Mouse (Mus musculus): ENCODE data around the gene P3h1. TPM values are rescaled to one million over a fixed set of nuclear protein-coding genes. Genes with fewer than 3 reads are reported as not detected.
A peak's percentile ranks its signal among the peaks of the same experiment; 100 is the strongest.
"Not testable (repeated sequence)": the region's sequence is repeated elsewhere in the genome, so short reads cannot be mapped to it uniquely, and the experiment has no call there.

P3h1 gene
- polyA plus RNA-seq, 1 experiment from 2014 or later, result 17.9 TPM

GRCm38 (mm10) chr4:119275226-119275625 lies 42.5 kb downstream of the P3h1 start:
- DNase-seq (ENCODE audit: low spot score) (no peak), ATAC-seq (ENCODE audit: low FRiP score) (no peak)
- Histone ChIP-seq H3K9ac (ENCODE audit: low read depth, low read length) (no peak overlapping the region), H3K4me3 (ENCODE audit: low read depth, low read length) (no peak overlapping the region), H3K36me3 (ENCODE audit: control insufficient read depth, insufficient read depth, low read length) (peaks cover 18% of the 10 kb centered on the region), H3K27me3 (ENCODE audit: control insufficient read depth, insufficient read depth, low read length) (no peaks in the 10 kb centered on the region), H3K4me2 (replicated peaks; ENCODE audit: low read depth, low read length) (no peak overlapping the region), H3K27ac (ENCODE audit: low read depth, low read length) (no peak overlapping the region), H3K9me3 (ENCODE audit: control insufficient read depth, low read length) (no peaks in the 10 kb centered on the region), H3K4me1 (replicated peaks; ENCODE audit: control insufficient read depth, insufficient read depth, low read length) (no peaks in the 10 kb centered on the region)
- WGBS, result 81% methylated on average over 2 of the region's 2 CpGs

- 73% methylated on average over 2 of the region's 2 CpGs for WGBS
- H3K4me3 ChIP-seq (ENCODE audit: low read depth, low read length), result no peak overlapping the region
- H3K4me1 ChIP-seq (replicated peaks; ENCODE audit: control insufficient read depth, insufficient read depth, low read length), result no peaks in the 10 kb centered on the region
- H3K27ac ChIP-seq (ENCODE audit: low read depth, low read length), result no peak overlapping the region
- no peaks in the 10 kb centered on the region for H3K27me3 ChIP-seq (ENCODE audit: control insufficient read depth, insufficient read depth, low read length)
- ATAC-seq (ENCODE audit: low FRiP score) (no peak), DNase-seq (ENCODE audit: low spot score) (no peak)
- no peak overlapping the region for H3K4me2 ChIP-seq (replicated peaks; ENCODE audit: low read depth, low read length)
- peaks cover 18% of the 10 kb centered on the region for H3K36me3 ChIP-seq (ENCODE audit: control insufficient read depth, insufficient read depth, low read length)
- no peak overlapping the region for H3K9ac ChIP-seq (ENCODE audit: low read depth, low read length)
- H3K9me3 ChIP-seq (ENCODE audit: control insufficient read depth, low read length), result no peaks in the 10 kb centered on the region
Observed at GRCm38 (mm10) chr4:119275726-119276125, 43.0 kb downstream of the P3h1 start.

- not testable (repeated sequence) for H3K27ac ChIP-seq (ENCODE audit: low read depth, low read length); H3K9ac ChIP-seq (ENCODE audit: low read depth, low read length); H3K9me3 ChIP-seq (ENCODE audit: control insufficient read depth, low read length); H3K27me3 ChIP-seq (ENCODE audit: control insufficient read depth, insufficient read depth, low read length); H3K4me1 ChIP-seq (replicated peaks; ENCODE audit: control insufficient read depth, insufficient read depth, low read length); DNase-seq (ENCODE audit: low spot score); H3K4me3 ChIP-seq (ENCODE audit: low read depth, low read length); ATAC-seq (ENCODE audit: low FRiP score); H3K4me2 ChIP-seq (replicated peaks; ENCODE audit: low read depth, low read length)
- 89% methylated on average over 15 of the region's 15 CpGs for WGBS
- peaks cover 24% of the 10 kb centered on the region for H3K36me3 ChIP-seq (ENCODE audit: control insufficient read depth, insufficient read depth, low read length)
Observed at GRCm38 (mm10) chr4:119278784-119279183, 46.1 kb downstream of the P3h1 start.

GRCm38 (mm10) chr4:119284861-119285260 lies 52.1 kb downstream of the P3h1 start:
- no peak overlapping the region for H3K4me3 ChIP-seq (ENCODE audit: low read depth, low read length)
- 92% methylated on average over 1 of the region's 1 CpGs for WGBS
- no peak overlapping the region for H3K27ac ChIP-seq (ENCODE audit: low read depth, low read length)
- no peak for DNase-seq (ENCODE audit: low spot score)
- no peaks in the 10 kb centered on the region for H3K9me3 ChIP-seq (ENCODE audit: control insufficient read depth, low read length)
- no peak overlapping the region for H3K9ac ChIP-seq (ENCODE audit: low read depth, low read length)
- H3K36me3 ChIP-seq (ENCODE audit: control insufficient read depth, insufficient read depth, low read length), result peaks cover 11% of the 10 kb centered on the region; the same call in 1 of the 2 replicates
- H3K4me2 ChIP-seq (replicated peaks; ENCODE audit: low read depth, low read length), result no peak overlapping the region
- H3K4me1 ChIP-seq (replicated peaks; ENCODE audit: control insufficient read depth, insufficient read depth, low read length), result no peaks in the 10 kb centered on the region
- no peak for ATAC-seq (ENCODE audit: low FRiP score)
- H3K27me3 ChIP-seq (ENCODE audit: control insufficient read depth, insufficient read depth, low read length), result no peaks in the 10 kb centered on the region

GRCm38 (mm10) chr4:119285336-119285735 lies 52.6 kb downstream of the P3h1 start:
- Histone ChIP-seq H3K9ac (ENCODE audit: low read depth, low read length) (no peak overlapping the region), H3K9me3 (ENCODE audit: control insufficient read depth, low read length) (no peaks in the 10 kb centered on the region), H3K4me3 (ENCODE audit: low read depth, low read length) (no peak overlapping the region), H3K27me3 (ENCODE audit: control insufficient read depth, insufficient read depth, low read length) (no peaks in the 10 kb centered on the region), H3K36me3 (ENCODE audit: control insufficient read depth, insufficient read depth, low read length) (peaks cover 11% of the 10 kb centered on the region; the same call in 1 of the 2 replicates), H3K27ac (ENCODE audit: low read depth, low read length) (no peak overlapping the region), H3K4me1 (replicated peaks; ENCODE audit: control insufficient read depth, insufficient read depth, low read length) (no peaks in the 10 kb centered on the region), H3K4me2 (replicated peaks; ENCODE audit: low read depth, low read length) (no peak overlapping the region)
- 89% methylated on average over 2 of the region's 2 CpGs for WGBS
- DNase-seq (ENCODE audit: low spot score), result no peak
- no peak for ATAC-seq (ENCODE audit: low FRiP score)

GRCm38 (mm10) chr4:119291921-119292320 lies 59.2 kb downstream of the P3h1 start:
- peak overlapping the region; percentile 78 for H3K4me2 ChIP-seq (replicated peaks; ENCODE audit: low read depth, low read length)
- H3K9ac ChIP-seq (ENCODE audit: low read depth, low read length), result no peak overlapping the region; the same call in 1 of the 2 replicates
- DNase-seq (ENCODE audit: low spot score) (no peak), ATAC-seq (ENCODE audit: low FRiP score) (no peak)
- H3K36me3 ChIP-seq (ENCODE audit: control insufficient read depth, insufficient read depth, low read length), result no peaks in the 10 kb centered on the region
- WGBS, result 91% methylated on average over 1 of the region's 1 CpGs
- H3K27ac ChIP-seq (ENCODE audit: low read depth, low read length), result no peak overlapping the region
- H3K27me3 ChIP-seq (ENCODE audit: control insufficient read depth, insufficient read depth, low read length), result no peaks in the 10 kb centered on the region
- H3K4me3 ChIP-seq (ENCODE audit: low read depth, low read length), result peak overlapping the region; percentile 80
- no peaks in the 10 kb centered on the region for H3K4me1 ChIP-seq (replicated peaks; ENCODE audit: control insufficient read depth, insufficient read depth, low read length)
- H3K9me3 ChIP-seq (ENCODE audit: control insufficient read depth, low read length), result no peaks in the 10 kb centered on the region

GRCm38 (mm10) chr4:119292771-119293573 lies 60.3 kb downstream of the P3h1 start:
- Histone ChIP-seq H3K27me3 (ENCODE audit: control insufficient read depth, insufficient read depth, low read length) (no peaks in the 10 kb centered on the region), H3K9ac (ENCODE audit: low read depth, low read length) (peak overlapping the region; percentile 87), H3K4me1 (replicated peaks; ENCODE audit: control insufficient read depth, insufficient read depth, low read length) (no peaks in the 10 kb centered on the region), H3K4me3 (ENCODE audit: low read depth, low read length) (peak overlapping the region; percentile 80), H3K36me3 (ENCODE audit: control insufficient read depth, insufficient read depth, low read length) (no peaks in the 10 kb centered on the region), H3K27ac (ENCODE audit: low read depth, low read length) (0 out of 2 replicates have a peak overlapping the region, but pooled peaks have one; percentile 24), H3K9me3 (ENCODE audit: control insufficient read depth, low read length) (no peaks in the 10 kb centered on the region), H3K4me2 (replicated peaks; ENCODE audit: low read depth, low read length) (peak overlapping the region; percentile 78)
- WGBS, result 2% methylated on average over 24 of the region's 24 CpGs
- DNase-seq (ENCODE audit: low spot score) (peak; percentile 64), ATAC-seq (ENCODE audit: low FRiP score) (no peak)

- H3K4me3 ChIP-seq (ENCODE audit: low read depth, low read length), result peak overlapping the region; percentile 80
- H3K4me1 ChIP-seq (replicated peaks; ENCODE audit: control insufficient read depth, insufficient read depth, low read length), result no peaks in the 10 kb centered on the region
- peak overlapping the region; percentile 78 for H3K4me2 ChIP-seq (replicated peaks; ENCODE audit: low read depth, low read length)
- no peaks in the 10 kb centered on the region for H3K36me3 ChIP-seq (ENCODE audit: control insufficient read depth, insufficient read depth, low read length)
- no peaks in the 10 kb centered on the region for H3K9me3 ChIP-seq (ENCODE audit: control insufficient read depth, low read length)
- ATAC-seq (ENCODE audit: low FRiP score) (peak; percentile 45), DNase-seq (ENCODE audit: low spot score) (peak; percentile 69)
- peak overlapping the region; percentile 87 for H3K9ac ChIP-seq (ENCODE audit: low read depth, low read length)
- no peaks in the 10 kb centered on the region for H3K27me3 ChIP-seq (ENCODE audit: control insufficient read depth, insufficient read depth, low read length)
- peak overlapping the region; percentile 86 for H3K27ac ChIP-seq (ENCODE audit: low read depth, low read length)
- WGBS, result 2% methylated on average over 52 of the region's 80 CpGs
Observed at GRCm38 (mm10) chr4:119293574-119294258, 61.0 kb downstream of the P3h1 start.
